Mouse (Mus musculus) stomach, embryonic 15.5 days (tissue): ENCODE results near the gene Anapc7. TPM values are rescaled to one million over a fixed set of nuclear protein-coding genes. Genes with fewer than 3 reads are reported as not detected.
A peak's percentile ranks its signal among the peaks of the same experiment; 100 is the strongest.
"Not testable (repeated sequence)": the region's sequence is repeated elsewhere in the genome, so short reads cannot be mapped to it uniquely, and the experiment has no call there.

Source experiments
- ATAC-seq: fragments of 200-750 bp; cut with Nextera tagmentation; 2 replicates; pipeline ENCODE4 v1.8.0; 2017; ENCODE audit warnings: low read depth, moderate number of reproducible peaks, moderate TSS enrichment; ENCODE audit not compliant: insufficient read depth, low FRiP score
- H3K27ac ChIP-seq: fragments of 300-500 bp; sonication (generic); 2 replicates; pipeline ENCODE4 v1.5.1; 2015; ENCODE audit warnings: mild to moderate bottlenecking, inconsistent platforms
- H3K27me3 ChIP-seq: fragments of 300-500 bp; sonication (generic); replicated peaks from 2 replicates; pipeline ENCODE4 v1.6.1; 2015; ENCODE audit warnings: inconsistent platforms
- H3K36me3 ChIP-seq: fragments of 300-500 bp; sonication (generic); 2 replicates; pipeline ENCODE4 v1.6.1; 2015; ENCODE audit warnings: inconsistent platforms
- H3K4me1 ChIP-seq: fragments of 300-500 bp; sonication (generic); 2 replicates; pipeline ENCODE4 v1.6.1; 2015; ENCODE audit warnings: inconsistent platforms
- H3K4me2 ChIP-seq: fragments of 300-500 bp; sonication (generic); 2 replicates; pipeline ENCODE4 v1.6.1; 2015; ENCODE audit warnings: mild to moderate bottlenecking, inconsistent platforms
- H3K4me3 ChIP-seq: fragments of 300-500 bp; sonication (generic); replicated peaks from 2 replicates; pipeline ENCODE4 v1.5.1; 2015; ENCODE audit warnings: inconsistent platforms
- H3K9ac ChIP-seq: fragments of 300-500 bp; sonication (generic); 2 replicates; pipeline ENCODE4 v1.6.1; 2015; ENCODE audit warnings: inconsistent platforms
- H3K9me3 ChIP-seq: fragments of 300-500 bp; sonication (generic); 2 replicates; pipeline ENCODE4 v1.6.1; 2016; ENCODE audit warnings: inconsistent platforms
- WGBS: fragments of 180-500 bp; shearing (Covaris S2); methylation state at CpG from one replicate; pipeline ENCODE4 v1.1.7; 2015; 5-methylcytosine and 5-hydroxymethylcytosine counted together
- polyA plus RNA-seq: library from polyadenylated mRNA; unstranded; fragments of >200 nt; fragmentation: Nextera tagmentation; extraction: Ambion mirVana; gene quantifications from 2 replicates; pipeline ENCODE4 v1.2.1, GENCODE M21; 2015

Anapc7 gene
- polyA plus RNA-seq, 1 experiment from 2014 or later = 37.7 TPM

GRCm38 (mm10) chr5:122454442-122454841 is 32.9 kb downstream of the Anapc7 start:
- Histone ChIP-seq H3K4me1 (no peaks in the 10 kb centered on the region), H3K9me3 (no peaks in the 10 kb centered on the region), H3K27me3 (no peaks in the 10 kb centered on the region), H3K36me3 (peaks cover 53% of the 10 kb centered on the region), H3K4me3 (no peak overlapping the region), H3K4me2 (no peak overlapping the region), H3K9ac (no peak overlapping the region), H3K27ac (0 out of 2 replicates have a peak overlapping the region, but pooled peaks have one; percentile 17)
- WGBS = 98% methylated on average over 4 of the region's 4 CpGs
- no peak for ATAC-seq

GRCm38 (mm10) chr5:122454883-122455282 is 33.4 kb downstream of the Anapc7 start:
- no peak overlapping the region for H3K9ac ChIP-seq
- no peaks in the 10 kb centered on the region for H3K9me3 ChIP-seq
- no peaks in the 10 kb centered on the region for H3K4me1 ChIP-seq
- no peak overlapping the region for H3K27ac ChIP-seq
- H3K36me3 ChIP-seq = peaks cover 57% of the 10 kb centered on the region
- no peak overlapping the region for H3K4me2 ChIP-seq
- no peak overlapping the region for H3K4me3 ChIP-seq
- WGBS = 91% methylated on average over 3 of the region's 3 CpGs
- no peak for ATAC-seq
- no peaks in the 10 kb centered on the region for H3K27me3 ChIP-seq

DNA sequence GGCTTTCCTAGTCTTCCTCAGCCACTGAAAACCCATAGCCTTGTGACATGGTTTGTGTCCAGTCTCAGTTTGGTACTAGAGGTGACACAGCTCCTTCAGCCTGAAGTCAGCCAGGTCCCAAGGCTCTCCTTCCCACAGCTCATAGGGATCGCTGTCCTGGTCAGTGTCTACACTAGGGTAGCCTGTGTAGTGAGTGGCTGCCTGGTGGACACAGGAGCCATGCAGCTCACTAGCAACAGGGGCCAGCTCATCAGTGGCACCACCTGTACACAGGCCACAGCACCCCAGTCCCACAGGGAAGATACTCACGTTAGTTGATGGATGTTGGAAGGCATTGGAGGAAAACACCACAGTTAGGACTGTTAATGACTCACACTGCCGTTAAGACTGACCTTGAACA is 34.1 kb downstream of the Anapc7 start:
- peaks cover 64% of the 10 kb centered on the region for H3K36me3 ChIP-seq
- no peaks in the 10 kb centered on the region for H3K27me3 ChIP-seq
- H3K4me2 ChIP-seq = no peak overlapping the region
- no peak for ATAC-seq
- H3K27ac ChIP-seq = no peak overlapping the region
- 75% methylated on average over 3 of the region's 3 CpGs for WGBS
- H3K9ac ChIP-seq = no peak overlapping the region
- H3K9me3 ChIP-seq = no peaks in the 10 kb centered on the region
- H3K4me1 ChIP-seq = no peaks in the 10 kb centered on the region
- no peak overlapping the region for H3K4me3 ChIP-seq

GRCm38 (mm10) chr5:122457054-122457453 is 35.6 kb downstream of the Anapc7 start:
- not testable (repeated sequence) for H3K4me3 ChIP-seq, H3K27ac ChIP-seq, ATAC-seq, H3K4me2 ChIP-seq, H3K9ac ChIP-seq, H3K4me1 ChIP-seq, H3K27me3 ChIP-seq, H3K9me3 ChIP-seq
- 86% methylated on average over 9 of the region's 9 CpGs for WGBS
- H3K36me3 ChIP-seq = peaks cover 75% of the 10 kb centered on the region

DNA sequence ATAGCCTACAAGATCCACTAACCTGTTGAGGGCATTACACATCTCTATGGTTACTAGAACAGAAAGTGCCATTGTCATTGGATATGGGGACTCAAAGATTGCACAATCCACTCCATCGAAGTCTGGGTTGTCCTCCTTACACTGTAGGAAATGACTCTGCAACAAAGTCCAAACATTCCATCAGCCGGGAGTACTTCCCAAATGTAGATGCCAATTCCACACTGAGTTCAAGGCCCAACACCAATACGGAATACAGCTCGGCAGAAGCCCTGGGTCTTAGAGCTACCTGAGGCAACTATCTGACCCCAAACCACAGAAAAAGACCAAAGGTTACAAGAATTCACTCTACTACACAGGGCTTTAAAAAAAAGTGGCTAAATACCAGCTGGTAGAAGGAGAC is 36.6 kb downstream of the Anapc7 start:
- 90% methylated on average over 4 of the region's 4 CpGs for WGBS
- H3K36me3 ChIP-seq = peaks cover 79% of the 10 kb centered on the region
- no peak overlapping the region for H3K9ac ChIP-seq
- no peak overlapping the region for H3K27ac ChIP-seq
- H3K27me3 ChIP-seq = no peaks in the 10 kb centered on the region
- H3K4me3 ChIP-seq = no peak overlapping the region
- H3K4me1 ChIP-seq = no peaks in the 10 kb centered on the region
- H3K4me2 ChIP-seq = no peak overlapping the region
- no peak for ATAC-seq
- no peaks in the 10 kb centered on the region for H3K9me3 ChIP-seq

DNA sequence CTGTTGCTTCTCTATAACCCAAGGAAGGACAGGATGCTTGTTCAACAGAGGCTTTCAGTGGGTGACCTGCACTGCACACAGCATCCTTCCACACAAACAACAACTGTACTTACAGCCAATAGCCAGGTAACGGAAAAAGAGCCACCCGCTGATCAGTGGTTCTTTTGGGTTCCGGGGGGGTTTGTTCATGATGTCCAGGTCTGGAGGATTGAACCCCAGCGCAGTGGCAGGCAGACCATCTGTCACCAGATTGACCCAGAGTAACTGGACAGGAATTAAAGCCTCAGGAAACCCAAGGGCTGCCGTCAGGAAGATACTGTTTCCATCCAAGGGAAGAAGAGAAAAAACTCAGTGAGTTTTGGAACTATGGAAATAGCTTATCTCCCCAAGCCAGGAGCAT is 37.8 kb downstream of the Anapc7 start:
- Histone ChIP-seq H3K4me3 (no peak overlapping the region), H3K9ac (no peak overlapping the region), H3K27ac (no peak overlapping the region), H3K4me1 (no peaks in the 10 kb centered on the region), H3K4me2 (no peak overlapping the region), H3K9me3 (no peaks in the 10 kb centered on the region), H3K36me3 (peaks cover 73% of the 10 kb centered on the region), H3K27me3 (no peaks in the 10 kb centered on the region)
- no peak for ATAC-seq
- 96% methylated on average over 5 of the region's 5 CpGs for WGBS

- WGBS = 85% methylated on average over 11 of the region's 11 CpGs
- Histone ChIP-seq H3K27ac (no peak overlapping the region), H3K4me3 (no peak overlapping the region), H3K4me1 (no peaks in the 10 kb centered on the region), H3K36me3 (peaks cover 71% of the 10 kb centered on the region), H3K9me3 (no peaks in the 10 kb centered on the region), H3K4me2 (no peak overlapping the region), H3K27me3 (no peaks in the 10 kb centered on the region), H3K9ac (no peak overlapping the region)
- no peak for ATAC-seq
Measured at GRCm38 (mm10) chr5:122460656-122461055, 39.2 kb downstream of the Anapc7 start.

- Histone ChIP-seq H3K36me3 (peaks cover 75% of the 10 kb centered on the region), H3K27me3 (no peaks in the 10 kb centered on the region), H3K4me1 (no peaks in the 10 kb centered on the region), H3K9me3 (no peaks in the 10 kb centered on the region), H3K9ac (no peak overlapping the region), H3K4me3 (no peak overlapping the region), H3K4me2 (no peak overlapping the region), H3K27ac (no peak overlapping the region)
- 83% methylated on average over 9 of the region's 9 CpGs for WGBS
- no peak for ATAC-seq
Measured at GRCm38 (mm10) chr5:122461431-122461830, 39.9 kb downstream of the Anapc7 start.

GRCm38 (mm10) chr5:122471658-122472057 is 50.2 kb downstream of the Anapc7 start:
- 62% methylated on average over 5 of the region's 5 CpGs for WGBS
- Histone ChIP-seq H3K27me3 (no peaks in the 10 kb centered on the region), H3K4me1 (0 out of 2 replicates have a peak, but pooled peaks cover 3% of the 10 kb centered on the region), H3K9ac (no peak overlapping the region), H3K36me3 (peaks cover 69% of the 10 kb centered on the region), H3K4me2 (no peak overlapping the region), H3K27ac (no peak overlapping the region), H3K4me3 (no peak overlapping the region), H3K9me3 (no peaks in the 10 kb centered on the region)
- 0 out of 2 replicates have a peak, but pooled peaks have one; percentile 27 for ATAC-seq

- Histone ChIP-seq H3K9me3 (no peaks in the 10 kb centered on the region), H3K4me1 (0 out of 2 replicates have a peak, but pooled peaks cover 3% of the 10 kb centered on the region), H3K9ac (no peak overlapping the region), H3K36me3 (peaks cover 48% of the 10 kb centered on the region), H3K27me3 (no peaks in the 10 kb centered on the region), H3K27ac (no peak overlapping the region), H3K4me3 (no peak overlapping the region), H3K4me2 (no peak overlapping the region)
- no peak for ATAC-seq
- 81% methylated on average over 4 of the region's 4 CpGs for WGBS
Measured at GRCm38 (mm10) chr5:122474643-122475363, 53.3 kb downstream of the Anapc7 start.

GRCm38 (mm10) chr5:122476078-122476477 is 54.6 kb downstream of the Anapc7 start:
- Histone ChIP-seq H3K36me3 (peaks cover 43% of the 10 kb centered on the region), H3K9ac (no peak overlapping the region), H3K27me3 (no peaks in the 10 kb centered on the region), H3K4me1 (0 out of 2 replicates have a peak, but pooled peaks cover 3% of the 10 kb centered on the region), H3K4me2 (no peak overlapping the region), H3K4me3 (no peak overlapping the region), H3K9me3 (no peaks in the 10 kb centered on the region), H3K27ac (no peak overlapping the region)
- no peak for ATAC-seq
- WGBS = 49% methylated on average over 3 of the region's 3 CpGs

DNA sequence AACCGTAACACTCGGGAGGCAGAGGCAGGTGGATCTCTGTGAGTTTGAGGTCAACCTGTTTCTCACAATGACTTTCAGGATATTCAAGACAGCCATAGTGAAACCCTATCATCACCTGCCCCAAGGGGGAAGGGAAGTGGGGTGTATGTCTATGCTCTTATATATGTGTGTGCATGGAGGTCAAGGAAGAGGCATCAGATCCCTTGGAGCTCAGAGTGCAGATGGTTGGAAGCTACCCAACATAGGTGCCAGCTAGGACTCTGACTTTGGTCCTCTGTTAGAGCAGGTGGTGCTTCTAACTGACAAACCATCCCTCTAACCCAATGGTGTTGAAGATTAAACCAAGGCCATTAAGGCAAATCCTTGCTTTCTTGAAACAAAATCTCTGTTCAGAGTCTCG is 56.0 kb downstream of the Anapc7 start:
- Histone ChIP-seq H3K4me1 (0 out of 2 replicates have a peak, but pooled peaks cover 3% of the 10 kb centered on the region), H3K9me3 (no peaks in the 10 kb centered on the region), H3K9ac (no peak overlapping the region), H3K36me3 (peaks cover 43% of the 10 kb centered on the region), H3K4me2 (no peak overlapping the region), H3K27me3 (no peaks in the 10 kb centered on the region), H3K27ac (no peak overlapping the region), H3K4me3 (no peak overlapping the region)
- no peak for ATAC-seq
- 91% methylated on average over 3 of the region's 3 CpGs for WGBS
